Mouse (Mus musculus) T-helper 17 cell (primary cell): Measurements from ENCODE around the gene Rgs3.

Source experiments
- in situ Hi-C, 2 experiments: fragments of 300-600 bp; cut with MboI, MseI; formaldehyde crosslinking; loops; 1 replicate in 1 of 2; 2 replicates in 1 of 2; pipeline ENCODE4 v1.15.1; 2025; ENCODE audit warnings: high pct_unique_total_duplicates in 2 of 2

Gene Rgs3

DNA sequence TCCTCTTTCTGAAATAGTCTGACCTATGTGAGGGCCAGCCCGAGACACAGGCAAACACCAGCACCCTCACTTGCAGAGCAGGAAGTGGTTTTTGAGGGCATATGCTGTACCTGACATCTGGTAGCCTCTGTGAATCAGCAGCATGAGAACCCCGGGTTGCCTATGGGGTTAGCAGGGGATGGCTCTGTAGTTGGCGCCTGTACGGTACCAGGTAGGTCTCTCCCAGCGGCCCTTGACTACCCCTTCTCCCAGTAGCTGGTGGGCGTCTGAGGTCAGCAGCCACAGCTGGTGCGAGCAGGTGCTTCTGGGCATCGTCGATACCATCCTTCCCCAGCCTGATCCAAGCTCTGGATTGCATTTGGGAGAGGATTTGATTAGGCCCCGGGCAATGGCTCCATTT, 125.6 kb downstream of the Rgs3 start:
- in situ Hi-C loops, result loop anchor here in 1 of 2 experiments (5.0 kb wide), 2 partner anchors 57 to 123 kb away; no protein-coding TSS in a partner anchor

GRCm38 (mm10) chr4:62686769-62687168, 127.1 kb downstream of the Rgs3 start:
- in situ Hi-C loops, result loop anchor here in 1 of 2 experiments (5.0 kb wide), 2 partner anchors 56 to 124 kb away; no protein-coding TSS in a partner anchor

DNA sequence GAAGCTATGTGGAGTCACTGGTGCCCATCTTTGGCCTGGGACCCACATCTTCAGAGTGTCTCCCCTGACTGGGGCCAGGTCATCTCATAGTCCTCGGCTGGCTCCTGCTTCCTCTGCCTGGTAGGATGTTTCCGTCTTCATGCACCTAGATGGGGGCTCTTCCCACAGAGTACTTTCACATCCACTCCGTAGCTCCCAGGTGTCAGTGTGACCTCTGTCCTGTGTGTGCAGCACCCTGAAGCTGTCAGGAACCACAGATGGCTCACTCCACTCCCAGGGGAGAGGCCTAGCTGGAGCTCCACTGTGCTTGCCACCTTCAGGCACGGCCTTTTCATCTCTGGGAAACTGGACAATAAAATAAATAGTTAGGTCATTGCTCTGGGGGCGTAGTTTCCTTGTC, 128.5 kb downstream of the Rgs3 start:
- in situ Hi-C loops, result loop anchor here in 1 of 2 experiments (5.0 kb wide), 2 partner anchors 54 to 126 kb away; no protein-coding TSS in a partner anchor

GRCm38 (mm10) chr4:62690997-62691396, 131.3 kb downstream of the Rgs3 start:
- in situ Hi-C loops, result loop anchor here in 1 of 2 experiments (5.0 kb wide), 2 partner anchors 129 to 204 kb away; no protein-coding TSS in a partner anchor

DNA sequence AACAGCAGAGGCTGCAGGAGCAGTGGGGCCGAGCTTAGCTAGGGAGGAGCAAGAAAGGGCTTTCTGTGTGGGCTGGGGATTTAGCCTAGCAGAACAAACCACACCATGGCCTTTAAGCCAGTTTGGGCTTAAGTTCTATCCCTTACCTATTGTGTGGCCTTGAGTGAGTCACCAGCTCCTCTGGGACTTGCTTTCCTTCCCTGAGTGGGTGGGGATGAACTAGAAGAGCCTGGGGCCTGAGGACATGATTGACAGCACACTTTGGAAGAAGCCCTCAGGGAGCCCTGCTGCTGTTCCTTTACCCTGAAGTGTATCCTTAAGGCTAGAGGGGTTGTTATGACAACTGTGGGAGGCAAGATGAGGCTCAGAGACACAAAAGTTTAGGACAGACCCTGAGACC, 132.0 kb downstream of the Rgs3 start:
- in situ Hi-C loops, result loop anchor here in 1 of 2 experiments (5.0 kb wide), 2 partner anchors 129 to 204 kb away; no protein-coding TSS in a partner anchor

DNA sequence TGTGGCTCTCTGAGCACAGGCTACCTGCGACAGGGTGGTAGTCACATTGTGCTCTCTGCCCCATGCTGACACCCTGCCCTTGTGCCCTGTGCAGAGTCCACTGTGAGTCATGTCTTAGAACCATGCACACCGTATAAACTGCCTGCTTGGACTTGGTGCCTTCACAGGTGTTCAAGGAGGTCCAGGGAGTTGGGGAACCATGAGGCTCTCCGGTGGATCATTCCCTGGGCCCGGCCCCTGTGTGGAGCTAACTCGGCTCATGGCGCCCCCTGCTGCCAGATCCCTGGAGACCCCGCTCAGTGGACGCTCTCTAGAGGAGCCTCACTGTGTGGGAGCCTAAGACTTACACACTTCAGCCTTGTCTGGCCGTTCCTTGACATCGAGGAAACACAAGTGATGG, 134.2 kb downstream of the Rgs3 start:
- in situ Hi-C loops, result loop anchor here in 1 of 2 experiments (5.0 kb wide), 2 partner anchors 132 to 207 kb away; no protein-coding TSS in a partner anchor

DNA sequence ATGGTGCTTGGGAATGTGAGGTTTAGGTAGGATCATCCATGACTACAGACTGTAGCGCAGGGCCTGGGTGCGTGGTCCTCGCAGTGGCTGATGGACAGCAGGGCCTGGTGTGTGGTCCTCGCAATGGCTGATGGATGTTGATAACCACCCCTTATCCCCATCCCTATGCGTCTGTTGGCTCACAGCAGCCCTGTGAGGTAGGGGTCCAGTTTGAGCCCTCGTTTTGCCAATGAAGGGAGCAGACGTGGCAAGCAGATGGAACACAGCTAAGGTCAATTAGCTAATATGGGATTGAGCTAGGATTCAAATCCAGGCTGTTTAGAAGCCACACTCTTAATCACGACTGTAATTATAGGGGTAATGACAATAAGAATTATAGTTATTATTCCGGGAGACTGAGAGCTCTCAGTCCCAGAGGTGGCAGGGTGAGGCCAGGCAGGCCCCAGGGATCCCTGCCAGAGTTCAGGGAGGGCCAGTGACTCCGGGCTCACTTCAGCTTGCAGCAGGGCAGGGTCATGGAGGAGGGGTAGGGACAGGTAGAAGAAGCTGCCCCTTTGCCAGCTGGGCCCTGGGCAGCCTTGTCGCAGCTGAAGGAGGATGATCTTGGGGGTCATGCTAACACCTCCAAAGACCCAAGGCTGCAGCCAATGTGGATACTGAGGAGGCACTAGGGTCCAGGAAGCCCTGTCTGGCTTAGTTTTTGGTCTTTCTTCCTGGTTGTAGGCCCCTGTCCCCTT, 135.2 kb downstream of the Rgs3 start:
- in situ Hi-C loops, result loop anchor here (5.0 kb wide), 5 partner anchors 62 to 228 kb away; no protein-coding TSS in a partner anchor

- in situ Hi-C loops, result loop anchor here (5.0 kb wide), 3 partner anchors 62 to 228 kb away; no protein-coding TSS in a partner anchor
Measured at GRCm38 (mm10) chr4:62695523-62695922, 135.9 kb downstream of the Rgs3 start.

DNA sequence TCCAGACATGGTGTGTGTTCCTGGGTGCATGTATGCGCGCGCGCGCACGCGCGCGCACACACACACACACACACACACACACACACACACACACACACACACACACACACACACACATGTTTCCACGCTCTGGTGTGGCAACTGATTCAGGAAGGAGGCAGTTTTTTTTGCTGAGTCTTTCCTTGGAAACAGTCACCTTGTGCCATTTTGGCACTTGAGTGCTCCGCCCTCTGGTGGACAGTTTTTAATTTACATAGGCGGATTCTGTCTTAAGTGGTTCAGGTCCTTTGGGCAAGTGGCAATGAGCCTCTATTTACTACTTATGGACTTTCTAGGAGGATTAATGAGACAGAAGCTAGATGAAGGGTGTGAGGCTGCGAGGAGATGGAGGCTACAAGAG, 136.3 kb downstream of the Rgs3 start:
- in situ Hi-C loops, result loop anchor here (5.0 kb wide), 3 partner anchors 61 to 229 kb away; no protein-coding TSS in a partner anchor

DNA sequence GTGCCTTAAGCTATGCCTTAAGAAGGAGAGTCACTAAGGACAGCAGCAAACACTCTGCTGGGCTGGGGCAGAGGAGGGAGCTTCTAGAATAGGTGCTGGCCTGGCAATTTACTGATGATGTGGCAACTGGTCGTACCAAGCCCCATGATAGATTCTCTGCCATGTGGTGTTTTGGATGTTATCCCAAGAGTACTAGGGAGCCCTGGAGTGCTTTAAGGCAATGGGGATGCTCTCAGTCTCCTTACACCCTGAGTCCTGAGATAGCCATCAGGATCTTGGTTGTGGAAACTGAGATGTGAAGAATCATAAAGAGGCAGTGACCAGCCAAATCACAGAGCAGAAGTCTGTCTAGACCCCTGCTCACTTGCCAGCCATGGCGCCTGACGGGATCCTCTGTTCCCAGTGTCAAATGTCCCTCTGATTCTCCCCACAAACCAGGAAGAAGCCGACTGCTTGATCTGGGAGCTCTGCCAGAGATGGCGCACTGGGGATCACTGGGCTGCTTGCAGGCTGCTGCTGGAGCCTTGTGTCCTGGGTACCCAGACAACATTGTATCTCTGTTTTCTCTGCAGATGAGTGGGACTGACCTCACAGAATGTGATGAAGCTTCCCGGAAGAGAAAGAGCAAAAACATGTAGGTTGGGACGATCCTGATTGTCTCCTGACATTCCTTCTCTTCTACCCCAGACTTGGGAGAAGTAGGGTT, 137.2 kb downstream of the Rgs3 start:
- in situ Hi-C loops, result loop anchor here (5.0 kb wide), 3 partner anchors 60 to 230 kb away; no protein-coding TSS in a partner anchor

DNA sequence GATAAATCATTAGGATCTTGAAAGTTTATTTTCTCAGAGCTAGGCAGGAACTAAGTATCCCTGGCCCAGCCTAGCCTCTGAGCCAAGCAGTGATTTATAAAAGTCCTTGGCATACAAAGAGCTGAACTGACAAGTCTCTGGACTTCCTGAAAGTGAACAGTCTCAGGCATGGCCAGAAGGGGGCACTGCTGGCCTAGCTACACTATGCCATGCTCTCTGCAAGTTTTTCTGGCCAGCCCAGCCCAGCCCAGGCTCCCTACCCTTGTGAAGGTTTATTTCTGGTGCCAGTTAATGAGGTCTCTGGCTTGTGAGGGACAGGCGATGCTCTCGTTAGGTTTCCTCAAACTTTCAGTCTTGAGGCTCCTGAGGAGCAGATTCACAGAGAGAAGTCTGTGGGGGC, 137.8 kb downstream of the Rgs3 start:
- in situ Hi-C loops, result loop anchor here (5.0 kb wide), 3 partner anchors 60 to 230 kb away; no protein-coding TSS in a partner anchor

DNA sequence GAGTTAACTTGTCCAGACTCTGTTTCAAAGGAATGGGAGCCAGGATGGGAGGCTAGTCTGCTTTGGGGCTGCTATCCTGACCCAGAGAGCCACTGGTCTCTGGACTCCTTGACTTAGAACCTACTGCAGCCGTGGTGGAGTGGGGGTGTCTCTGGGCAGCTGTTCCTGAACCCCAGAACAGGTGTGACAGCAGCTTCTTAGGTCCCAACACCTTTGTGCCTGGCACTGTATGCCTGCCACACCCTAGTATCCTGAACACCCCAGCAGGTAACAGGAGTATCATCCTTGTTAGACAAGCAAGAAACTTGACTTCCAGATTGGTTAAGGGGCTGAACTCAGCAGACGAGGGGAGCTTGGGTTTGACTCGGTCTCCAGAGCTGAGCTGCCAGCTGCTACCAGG, 138.9 kb downstream of the Rgs3 start:
- in situ Hi-C loops, result loop anchor here (5.0 kb wide), 3 partner anchors 59 to 231 kb away; no protein-coding TSS in a partner anchor

- in situ Hi-C loops, result loop anchor here (5.0 kb wide), 3 partner anchors 58 to 232 kb away; no protein-coding TSS in a partner anchor
Measured at GRCm38 (mm10) chr4:62699191-62699812, 139.7 kb downstream of the Rgs3 start.

DNA sequence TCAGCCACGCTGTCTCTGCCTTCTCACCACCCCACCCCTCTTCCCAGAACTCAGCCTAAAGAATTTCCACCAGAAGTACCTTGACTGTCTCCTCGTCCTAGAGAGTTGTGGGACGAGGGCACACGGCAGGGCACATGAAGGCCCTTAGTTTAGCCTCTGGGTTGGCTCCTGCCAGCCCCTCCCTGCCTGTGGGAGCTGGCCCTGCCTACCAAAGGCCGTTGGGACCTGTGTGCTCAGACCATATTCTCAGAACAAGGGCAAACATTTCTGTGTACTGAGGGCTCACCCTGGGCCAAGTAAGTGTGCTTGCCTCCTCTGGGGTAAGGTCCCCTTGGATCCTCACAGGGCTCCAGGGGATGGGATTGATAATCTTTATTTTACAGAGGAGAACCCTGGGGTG, 140.8 kb downstream of the Rgs3 start:
- in situ Hi-C loops, result no loop called here

DNA sequence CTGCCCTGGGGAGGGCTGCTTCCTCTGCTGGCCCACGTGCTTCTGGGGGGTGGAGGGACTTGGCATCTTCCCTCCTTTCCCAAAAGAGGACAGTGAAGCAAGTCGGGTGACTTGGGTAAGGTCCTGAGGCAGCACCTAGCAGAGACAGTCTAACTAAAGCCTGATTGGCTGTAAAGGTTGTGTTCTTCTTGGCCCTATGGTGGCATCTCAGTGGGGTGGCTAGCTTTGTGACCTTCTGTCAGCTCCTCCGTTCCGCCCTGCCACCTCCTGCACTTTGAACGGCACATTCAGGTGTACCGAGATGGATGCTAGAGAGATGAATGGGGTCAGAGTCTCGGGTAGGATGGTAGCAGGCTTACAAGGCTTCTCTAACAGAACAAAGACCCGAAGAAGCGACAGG, 143.5 kb downstream of the Rgs3 start:
- in situ Hi-C loops, result no loop called here

DNA sequence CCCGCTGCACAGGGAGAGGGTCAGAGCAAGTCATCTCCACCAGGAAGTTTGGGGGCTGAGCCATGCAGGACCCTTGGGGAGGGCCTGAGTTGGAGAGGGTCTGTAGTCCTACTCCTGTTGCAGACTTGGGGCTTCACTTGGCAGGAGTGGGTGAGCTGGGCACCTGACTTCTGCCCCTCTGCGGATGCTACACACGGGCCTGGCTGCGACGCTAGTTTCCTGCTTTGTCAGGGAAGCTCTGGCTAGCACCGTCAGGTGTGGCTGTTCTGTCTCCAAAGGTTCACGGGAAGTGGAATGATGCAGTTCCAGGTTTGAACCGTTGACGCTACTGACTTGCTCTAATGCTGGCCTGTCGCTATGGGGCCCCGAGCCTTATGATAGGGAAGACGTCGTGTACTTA, 144.6 kb downstream of the Rgs3 start:
- in situ Hi-C loops, result no loop called here

- in situ Hi-C loops, result no loop called here
Measured at GRCm38 (mm10) chr4:62705013-62705412, 145.4 kb downstream of the Rgs3 start.

GRCm38 (mm10) chr4:62705749-62706148, 146.1 kb downstream of the Rgs3 start:
- in situ Hi-C loops, result no loop called here

- in situ Hi-C loops, result no loop called here
Measured at GRCm38 (mm10) chr4:62708084-62708483, 148.4 kb downstream of the Rgs3 start.

- in situ Hi-C loops, result no loop called here
Measured at GRCm38 (mm10) chr4:62708994-62709393, 149.3 kb downstream of the Rgs3 start.

- in situ Hi-C loops, result no loop called here
Measured at GRCm38 (mm10) chr4:62709448-62709847, 149.8 kb downstream of the Rgs3 start.

DNA sequence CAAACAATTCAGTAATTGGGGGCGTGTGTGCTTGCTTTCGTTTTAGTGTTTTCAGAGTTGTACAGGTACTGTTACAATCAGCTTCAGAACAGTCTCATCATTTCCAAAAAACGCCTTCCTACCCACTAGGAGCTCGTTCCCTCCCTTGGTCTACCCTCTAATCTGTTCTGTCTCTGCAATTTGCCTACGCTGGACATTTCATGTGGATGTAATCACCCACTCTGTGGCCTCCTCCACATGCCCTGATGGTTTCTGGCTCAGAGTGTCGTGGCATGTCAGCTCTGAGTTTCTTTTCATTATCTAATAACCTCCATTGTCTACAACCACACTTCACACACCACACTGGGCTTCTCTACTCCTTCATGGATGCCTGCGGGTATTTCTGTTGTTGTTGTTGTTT, 151.5 kb downstream of the Rgs3 start:
- in situ Hi-C loops, result no loop called here
